Mouse (Mus musculus) left cerebral cortex, postnatal 10 days (tissue): Measurements from ENCODE around the gene Cnst. TPM values are rescaled to one million over a fixed set of nuclear protein-coding genes. Genes with fewer than 3 reads are reported as not detected.

ENCODE experiments used
- DNase-seq, 2 experiments: peaks; one replicate each; pipeline ENCODE4 v3.0.0; 2021 to 2022; ENCODE audit warnings: low spot score in 2 of 2, mixed read lengths in 1 of 2; ENCODE audit errors: extremely low spot score in 1 of 2
- intact Hi-C: fragments of 180-260 bp; cut with DNase I; formaldehyde crosslinking; loops from one replicate; pipeline ENCODE4 v1.15.1; 2025
- total RNA-seq, 2 experiments: library from RNA; stranded (reverse); gene quantifications; 2 replicates each; pipeline ENCODE4 v1.2.3; 2021

Gene Cnst
- total RNA-seq, 2 experiments from 2014 or later: 30.6 to 30.8 TPM

DNA sequence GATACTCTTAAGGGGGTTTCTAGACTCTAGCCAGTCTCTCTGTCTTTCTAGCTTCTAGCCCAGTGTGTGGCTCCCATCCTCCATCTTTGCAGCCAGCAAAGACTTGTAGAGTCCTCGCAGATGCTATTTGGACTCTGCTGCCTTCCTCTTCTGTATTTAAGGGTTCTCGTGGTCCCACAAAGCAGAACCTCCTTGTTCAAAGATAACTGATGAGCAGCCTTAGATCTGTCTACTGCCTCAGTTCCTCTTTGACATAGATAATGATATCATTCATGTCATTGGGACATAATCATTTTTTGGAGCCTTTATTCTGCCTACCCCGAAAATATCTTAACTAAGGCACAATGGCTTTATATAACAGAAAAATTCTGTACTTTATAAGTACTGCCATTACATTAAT is 36.9 kb downstream of the Cnst start:
- DNase-seq: no peak
- intact Hi-C loops: no loop called here

DNA sequence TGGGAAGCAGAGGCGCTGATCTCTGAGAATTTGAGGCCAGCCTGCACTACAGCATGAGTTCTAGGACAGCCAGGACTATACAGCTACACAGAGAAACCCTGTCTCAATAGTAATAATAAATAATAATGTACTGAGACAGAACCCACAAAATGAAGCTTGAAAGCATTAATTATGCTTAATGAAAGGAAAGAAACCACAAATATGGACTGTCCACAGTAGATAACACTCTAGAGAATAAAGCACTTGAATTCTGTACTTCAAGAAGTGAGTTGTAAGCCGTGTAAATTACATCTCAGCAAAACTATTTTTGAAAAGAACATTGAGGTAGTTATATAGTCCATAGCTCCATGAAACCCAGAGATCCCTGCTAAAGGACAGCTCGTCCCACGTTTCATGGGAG is 38.0 kb downstream of the Cnst start:
- intact Hi-C loops: no loop called here
- DNase-seq: no peak

DNA sequence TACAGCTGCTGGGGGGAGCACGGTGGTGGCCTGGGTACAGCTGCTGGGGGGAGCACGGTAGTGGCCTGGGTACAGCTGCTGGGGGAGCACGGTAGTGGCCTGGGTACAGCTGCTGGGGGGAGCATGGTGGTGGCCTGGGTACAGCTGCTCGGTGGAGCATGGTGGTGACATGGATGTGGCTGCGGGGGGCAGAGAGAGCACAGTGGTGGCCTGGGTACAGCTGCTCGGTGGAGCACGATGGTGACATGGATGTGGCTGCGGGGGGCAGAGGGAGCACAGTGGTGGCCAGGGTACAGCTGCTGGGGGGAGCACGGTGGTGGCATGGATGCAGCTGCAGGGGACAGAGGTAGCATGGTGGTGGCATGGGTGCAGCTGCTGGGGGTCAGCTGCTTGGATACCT is 39.5 kb downstream of the Cnst start:
- intact Hi-C loops: loop anchor here (5.0 kb wide), 1 partner anchor 38 kb away; the partner anchor contains the start of genes Cnst and Tfb2m
- no peak for DNase-seq

DNA sequence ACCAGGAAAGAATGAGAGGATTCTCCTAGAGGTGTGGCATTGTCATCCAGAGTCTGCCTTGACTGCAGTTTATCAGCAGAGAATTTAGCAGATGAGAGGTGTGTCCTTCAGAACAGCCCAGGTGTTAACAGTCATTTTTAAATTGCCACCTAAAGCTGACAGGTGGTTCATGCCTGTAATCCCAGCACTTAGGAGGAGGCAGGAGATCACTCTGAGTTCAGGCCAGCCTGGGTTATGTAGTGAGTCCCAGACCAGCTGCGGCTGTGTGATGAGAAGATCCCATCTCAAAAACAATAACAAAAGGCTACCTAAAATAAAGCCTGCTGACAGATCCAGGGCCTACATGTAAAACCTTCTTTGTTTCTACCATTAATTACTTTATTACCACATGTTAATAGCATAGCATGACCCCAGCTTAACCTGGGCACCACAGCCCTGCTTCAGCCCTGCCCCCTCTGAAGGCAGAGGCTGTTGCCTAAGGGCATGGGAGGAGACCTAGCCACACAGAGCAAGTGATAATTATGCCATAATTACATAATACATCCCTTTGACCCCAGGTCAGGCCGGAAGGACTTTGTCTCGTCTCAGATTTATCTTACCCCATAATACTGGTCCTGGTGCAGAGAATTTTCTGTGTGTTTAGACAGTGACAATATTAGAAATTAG is 40.4 kb downstream of the Cnst start:
- intact Hi-C loops: loop anchor here (5.0 kb wide), 1 partner anchor 39 kb away; the partner anchor contains the start of genes Cnst and Tfb2m
- no peak for DNase-seq

DNA sequence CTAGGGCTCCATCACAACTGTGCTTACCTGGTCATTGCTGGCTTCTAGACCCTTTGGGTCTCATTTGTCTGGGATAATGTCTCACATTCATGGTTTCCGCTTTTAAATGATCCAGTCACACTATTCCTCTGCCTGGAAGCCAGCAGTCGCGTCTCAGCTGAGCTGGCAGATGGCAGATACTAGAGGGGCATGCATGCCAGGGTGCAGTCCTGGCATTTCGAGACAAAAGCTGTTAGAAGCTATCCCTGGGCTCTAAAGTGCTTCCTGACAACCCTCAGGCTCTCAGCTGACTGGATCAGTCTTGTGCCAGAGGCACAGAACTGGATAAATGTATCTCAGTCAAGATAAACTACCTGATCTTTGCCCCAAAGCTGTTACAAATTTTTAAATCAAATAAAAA is 42.1 kb downstream of the Cnst start:
- DNase-seq: no peak
- intact Hi-C loops: loop anchor here (5.0 kb wide), 1 partner anchor 41 kb away; the partner anchor contains the start of genes Cnst and Tfb2m

DNA sequence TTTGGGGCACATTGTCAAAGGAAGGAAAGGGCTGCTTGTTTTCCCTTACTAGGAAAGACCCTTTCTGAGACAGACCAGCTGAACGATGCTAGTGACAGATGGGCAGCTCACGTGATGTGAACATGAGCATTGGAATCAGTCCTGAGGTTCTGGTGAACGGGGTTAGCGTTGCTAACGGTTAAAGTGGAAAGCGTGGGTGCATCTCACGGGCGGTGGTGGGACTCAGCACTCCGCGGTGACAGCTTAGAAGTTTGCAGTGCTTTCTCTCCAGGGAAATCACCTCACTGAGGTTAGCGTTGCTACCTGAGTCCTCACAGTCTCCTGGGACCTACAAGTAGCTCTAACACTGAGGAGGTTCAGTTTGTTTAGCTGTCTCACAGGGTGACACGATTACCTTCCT is 45.5 kb downstream of the Cnst start:
- DNase-seq: peak in 1 of 2 experiments; percentile 46
- intact Hi-C loops: no loop called here

DNA sequence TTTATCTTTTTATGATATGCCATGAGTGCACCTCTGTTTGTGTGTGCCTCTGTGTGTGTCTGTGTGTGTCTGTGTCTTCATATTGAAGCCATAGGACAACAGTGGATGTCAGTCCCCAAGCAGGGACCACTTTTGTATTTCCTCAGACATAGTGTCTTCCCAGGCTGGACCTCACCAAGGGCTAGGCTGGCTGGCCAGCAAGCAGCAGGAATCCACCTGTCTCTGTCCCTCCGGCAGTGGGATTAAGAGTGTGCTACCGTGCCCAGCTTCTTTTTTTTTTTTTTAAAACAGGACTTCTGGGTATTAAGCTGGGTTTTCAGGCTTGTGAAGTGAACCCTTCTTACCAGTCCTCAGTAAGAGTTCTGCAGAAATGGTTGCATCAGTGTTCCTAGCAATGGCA is 46.0 kb downstream of the Cnst start:
- intact Hi-C loops: no loop called here
- DNase-seq: no peak

DNA sequence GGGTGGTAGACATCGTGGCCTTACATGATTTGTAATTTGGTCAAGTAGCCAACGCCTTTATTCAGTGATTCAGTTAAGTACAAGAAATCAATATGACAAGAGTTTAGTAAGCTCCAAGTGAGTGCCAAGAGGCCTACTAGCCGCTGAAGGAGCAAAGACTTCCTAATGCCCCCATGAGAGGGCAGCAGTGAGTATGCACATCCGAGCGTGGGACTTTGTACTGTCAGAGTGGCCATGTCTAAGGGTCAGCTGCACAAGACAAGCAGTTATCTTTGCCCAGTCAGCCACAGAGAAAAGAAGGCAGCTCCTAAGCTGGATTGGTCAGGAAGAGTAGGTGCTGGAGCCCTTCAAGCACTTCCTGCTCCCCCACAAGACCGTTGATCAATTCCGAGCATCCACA is 46.8 kb downstream of the Cnst start:
- intact Hi-C loops: no loop called here
- DNase-seq: no peak

DNA sequence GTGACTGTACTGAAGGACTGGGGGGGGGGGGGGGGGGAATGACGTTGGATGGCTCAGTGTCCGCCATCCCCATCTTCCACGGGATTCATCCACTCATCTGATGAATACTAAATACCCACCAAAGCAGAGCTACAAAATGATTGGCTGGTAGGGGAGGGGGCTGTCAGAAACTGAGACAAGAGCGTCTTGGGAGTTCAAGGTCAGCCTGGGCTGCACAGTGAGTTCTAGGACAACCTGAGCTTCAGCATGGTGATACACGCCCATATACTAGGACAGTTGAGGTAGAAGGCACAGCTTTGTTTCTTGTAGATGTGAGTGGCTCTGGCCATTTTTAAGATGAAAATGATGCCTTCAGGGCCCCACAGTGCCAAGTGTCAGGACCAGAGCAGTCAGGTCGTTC is 52.2 kb downstream of the Cnst start:
- intact Hi-C loops: no loop called here
- DNase-seq: no peak

DNA sequence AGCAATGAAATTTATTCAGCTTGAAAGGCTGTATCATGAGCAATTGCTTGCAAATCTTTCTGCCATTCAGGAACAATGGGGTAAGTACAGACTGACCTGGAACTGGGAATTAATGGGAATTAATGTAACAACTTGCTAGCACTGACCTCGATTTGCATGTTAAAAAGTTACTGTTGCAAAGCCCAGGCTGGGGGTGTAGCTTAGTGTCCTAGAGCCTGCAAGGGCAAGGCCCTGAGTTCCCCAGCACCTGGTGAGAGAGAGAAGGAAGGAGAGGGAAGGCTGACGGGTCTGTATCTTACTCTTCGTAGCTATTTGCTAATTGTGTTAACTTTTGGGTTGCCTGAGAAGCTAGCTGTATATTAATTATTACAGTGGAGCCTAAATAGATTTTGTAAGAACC is 58.4 kb downstream of the Cnst start:
- no peak for DNase-seq
- intact Hi-C loops: no loop called here

DNA sequence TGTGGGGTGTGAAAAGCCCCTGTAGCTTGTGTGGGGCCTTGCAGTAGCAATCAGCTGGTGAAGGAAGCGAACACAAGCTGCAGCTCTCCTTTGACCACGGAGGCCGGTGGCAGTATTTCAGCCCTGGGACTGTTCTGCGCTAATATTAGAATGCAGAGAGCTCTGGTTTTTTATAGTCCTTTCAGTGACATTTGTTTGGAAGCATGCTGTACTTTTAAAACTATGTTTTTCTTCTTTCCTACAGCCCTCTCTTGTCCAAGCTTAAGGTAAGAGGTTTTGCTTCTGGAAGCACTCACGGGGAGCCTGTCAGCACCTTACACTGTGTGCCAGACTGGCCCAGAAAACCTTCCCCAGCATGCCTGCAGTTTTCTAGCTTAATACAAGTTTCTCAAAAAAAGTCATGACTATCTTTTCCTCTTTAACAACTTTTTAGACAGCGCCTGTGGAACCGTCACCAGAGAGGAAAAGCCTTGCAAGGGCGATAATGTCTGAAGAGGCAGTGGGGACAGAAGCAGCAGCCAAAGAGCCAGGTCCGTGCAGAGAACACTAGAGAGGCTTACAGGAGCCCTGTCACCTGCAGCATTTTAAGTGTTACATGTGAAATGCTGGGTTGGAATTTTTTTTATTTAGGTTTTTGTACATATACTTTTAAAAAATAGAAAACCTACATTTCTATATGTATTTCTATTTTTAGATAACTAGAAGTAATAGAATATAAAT is 60.0 kb downstream of the Cnst start:
- no peak for DNase-seq
- intact Hi-C loops: no loop called here

DNA sequence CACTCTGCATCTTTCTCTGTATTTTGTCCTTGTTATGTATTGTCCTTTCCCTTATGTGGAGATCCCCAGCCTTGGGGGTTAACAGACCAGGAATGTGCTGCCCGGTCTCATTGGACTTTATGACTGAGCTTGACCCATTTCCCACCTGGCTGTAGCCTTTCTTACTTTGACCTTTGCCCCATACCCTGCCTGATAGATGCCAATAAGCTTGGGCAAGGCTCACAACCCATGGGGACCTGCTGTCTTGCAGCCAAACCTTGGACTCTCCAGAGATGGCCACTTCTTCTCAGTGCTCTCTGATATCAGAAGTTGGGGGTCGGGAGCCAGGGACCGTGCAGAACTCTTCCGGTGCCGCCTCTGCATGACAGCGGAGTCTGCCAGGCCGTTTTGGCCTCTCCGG is 62.4 kb downstream of the Cnst start:
- DNase-seq: no peak
- intact Hi-C loops: no loop called here

DNA sequence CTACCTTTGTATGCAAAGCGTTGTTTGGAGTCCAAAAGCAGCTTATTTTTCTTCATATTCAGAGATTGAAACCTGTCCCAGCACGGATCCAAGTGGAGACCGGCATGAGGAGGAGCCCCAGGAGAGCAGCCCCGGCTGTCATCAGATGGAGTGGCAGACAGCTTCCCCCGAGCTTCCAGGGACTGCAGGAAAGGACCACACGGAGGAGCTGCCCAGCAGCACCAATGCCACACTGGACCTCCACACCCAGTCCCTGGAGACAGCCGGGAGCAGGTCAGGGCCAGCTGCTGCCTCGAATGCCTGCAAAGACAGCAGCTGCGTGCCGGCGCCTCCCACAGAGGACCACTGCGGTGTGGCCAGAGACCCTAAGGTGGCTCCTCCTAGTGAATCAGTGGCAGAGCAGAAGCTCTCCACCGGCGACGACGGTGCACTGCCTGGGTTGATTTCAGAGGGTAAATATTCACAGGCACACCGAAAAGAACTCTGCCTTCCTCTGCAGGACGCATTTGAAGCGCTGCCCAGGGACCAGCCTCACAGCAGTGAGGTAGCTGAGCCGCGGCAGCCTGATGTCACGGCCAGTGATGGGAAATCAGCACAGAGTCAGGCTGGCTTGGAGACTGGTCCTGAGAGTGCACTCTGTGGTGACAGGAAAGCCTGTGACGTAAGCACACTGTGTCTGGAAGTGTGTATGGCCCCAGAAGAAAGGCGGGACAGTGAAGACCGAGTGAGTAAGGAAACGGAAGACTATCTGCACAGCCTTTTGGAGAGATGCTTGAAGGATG is 63.7 kb downstream of the Cnst start:
- intact Hi-C loops: loop anchor here (10.0 kb wide), 1 partner anchor 65 kb away; the partner anchor contains the start of genes Cnst and Tfb2m
- no peak for DNase-seq

DNA sequence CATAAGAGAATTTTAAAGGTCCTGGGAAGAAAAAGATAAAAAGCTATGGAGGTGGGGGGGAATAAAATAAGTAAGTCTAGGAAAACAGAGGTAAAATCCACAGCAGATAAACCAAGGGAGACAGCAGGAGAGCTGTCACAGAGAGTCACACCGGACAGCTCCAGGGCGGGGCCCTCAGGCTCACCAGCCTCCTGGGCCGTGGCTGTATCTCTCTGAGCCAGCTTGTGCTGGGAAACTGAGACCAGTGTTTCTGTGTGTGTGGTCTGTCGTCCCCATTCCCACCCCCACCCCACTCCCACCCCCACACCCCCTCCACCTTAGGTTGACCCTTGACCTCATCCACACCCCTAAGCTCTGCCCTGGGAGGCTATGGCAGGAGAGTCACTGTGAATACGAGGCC is 65.0 kb downstream of the Cnst start:
- DNase-seq: no peak
- intact Hi-C loops: loop anchor here (10.0 kb wide), 1 partner anchor 66 kb away; the partner anchor contains the start of genes Cnst and Tfb2m

DNA sequence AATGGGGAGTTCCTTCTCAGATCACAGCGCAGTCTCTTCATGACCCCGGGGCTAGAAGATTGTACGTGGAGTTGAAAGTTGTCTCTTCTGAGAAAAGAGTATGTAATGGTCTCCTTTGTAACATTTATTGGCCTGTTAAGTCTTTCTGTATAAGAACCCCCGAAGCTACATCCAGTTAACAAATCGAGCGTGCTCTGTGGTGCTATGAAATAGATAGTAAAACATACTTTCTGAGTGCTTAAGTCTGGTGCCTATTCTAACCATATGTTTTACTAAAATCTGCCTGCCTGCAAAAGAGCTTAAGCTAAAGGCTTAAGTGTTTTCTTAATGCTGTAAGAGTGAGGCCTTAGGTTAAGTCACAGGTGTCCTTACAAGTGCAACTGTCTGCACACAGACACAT is 66.2 kb downstream of the Cnst start:
- intact Hi-C loops: loop anchor here (10.0 kb wide), 1 partner anchor 68 kb away; the partner anchor contains the start of genes Cnst and Tfb2m

DNA sequence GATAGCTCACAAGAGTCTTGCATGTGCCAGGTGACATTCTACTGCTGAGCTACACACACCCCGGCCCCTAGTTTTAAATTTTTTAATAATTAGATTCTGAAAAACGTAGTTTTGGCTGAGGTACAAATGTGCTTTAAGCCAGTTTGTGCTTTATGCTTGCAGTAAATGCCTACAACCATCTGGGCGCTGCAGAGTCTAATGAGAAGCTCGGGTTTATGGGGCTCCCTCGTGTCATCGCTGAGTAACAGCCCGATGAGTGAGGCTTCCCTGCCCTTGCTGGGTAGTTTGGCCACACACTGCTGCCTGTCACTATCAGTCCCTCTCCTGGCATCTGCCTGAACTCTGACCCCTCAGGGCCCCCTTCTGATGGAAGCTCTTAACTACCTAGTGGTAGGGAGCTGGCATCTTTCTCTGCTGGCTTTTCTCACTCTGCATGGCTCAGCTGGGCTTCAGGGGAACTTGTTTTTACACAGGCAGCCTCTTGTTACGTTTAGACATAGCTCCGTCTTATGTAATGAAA is 66.9 kb downstream of the Cnst start:
- DNase-seq: no peak
- intact Hi-C loops: loop anchor here (10.0 kb wide), 1 partner anchor 68 kb away; the partner anchor contains the start of genes Cnst and Tfb2m

More for the DNA sequence above, 66.2 kb downstream of the Cnst start:
- no peak for DNase-seq

DNA sequence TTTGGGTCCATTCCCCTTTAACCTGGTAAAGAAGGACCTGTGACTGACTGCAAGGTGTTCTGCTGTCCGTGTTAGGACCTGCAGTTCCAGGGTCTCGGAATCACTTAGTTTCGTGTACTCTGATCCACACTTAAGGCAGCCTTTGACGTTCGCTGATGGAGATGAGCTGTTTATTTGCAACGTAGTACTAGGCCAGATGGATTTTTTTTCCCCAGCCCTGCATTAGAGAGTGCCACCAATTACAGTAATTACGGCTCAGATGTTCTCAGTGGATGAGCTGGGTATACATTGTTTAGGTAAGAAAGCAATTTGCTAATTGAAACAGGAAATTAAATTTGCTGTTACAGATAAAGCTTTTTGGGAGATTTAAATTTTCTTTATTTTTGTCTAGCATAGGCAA is 71.3 kb downstream of the Cnst start:
- DNase-seq: no peak
- intact Hi-C loops: loop anchor here (10.0 kb wide), 1 partner anchor 73 kb away; the partner anchor contains the start of genes Cnst and Tfb2m

DNA sequence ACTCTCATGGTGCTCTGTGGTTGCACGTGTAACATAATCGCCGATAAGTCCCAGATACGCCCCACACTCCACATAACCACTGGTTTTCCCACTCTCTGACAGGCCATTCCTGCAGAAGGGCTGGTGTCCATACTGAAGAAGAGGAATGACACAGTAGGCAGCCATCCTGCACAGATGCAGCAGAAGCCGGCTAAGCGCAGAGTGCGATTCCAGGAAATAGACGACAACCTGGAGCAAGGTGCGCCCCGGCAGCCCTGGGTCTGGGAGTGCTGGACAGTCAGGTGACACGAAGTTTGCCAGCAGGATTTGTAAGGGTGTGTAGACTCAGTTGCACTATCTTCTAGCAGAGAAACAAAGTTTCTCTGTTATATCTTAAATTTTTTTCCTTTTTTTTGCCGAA is 76.5 kb downstream of the Cnst start:
- intact Hi-C loops: loop anchor here (5.0 kb wide), 1 partner anchor 110 kb away; no protein-coding TSS in a partner anchor
- peak in 1 of 2 experiments; percentile 13 for DNase-seq

DNA sequence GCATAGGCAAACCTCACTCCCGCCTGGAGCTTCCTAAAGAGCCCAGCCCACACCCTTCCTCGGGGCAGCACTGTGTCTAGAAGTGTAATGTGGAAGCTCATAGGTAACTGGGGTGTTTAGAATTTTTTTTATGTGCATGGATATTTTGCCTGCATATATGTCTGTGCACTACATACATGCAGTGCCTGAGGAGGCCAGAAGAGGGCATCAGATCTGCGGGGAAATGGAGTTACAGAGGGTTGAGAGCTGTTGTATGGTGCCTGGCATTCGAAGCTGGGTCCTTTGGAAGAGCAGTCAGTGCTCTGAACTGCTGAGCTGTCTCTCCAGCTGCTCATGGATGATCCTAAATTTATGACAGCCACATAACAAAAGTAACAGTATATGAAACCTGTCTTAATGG is 77.5 kb downstream of the Cnst start:
- intact Hi-C loops: loop anchor here (5.0 kb wide), 1 partner anchor 111 kb away; no protein-coding TSS in a partner anchor
- peak in 1 of 2 experiments; percentile 59 for DNase-seq
